ENCODE assay signal across 25 mouse cellular contexts in genomic region chr9:29026410-29026809, GRCm38 (mm10).
DNase-seq lines count a peak whose midpoint lies in the region; ATAC-seq lines count a peak whose summit lies in the region.
"Had no signal": no experiment of that assay in that cellular context is flagged by ENCODE, and none has a peak within 500 bp of the region (broad histone marks: within the 10 kb centered on the region; RNA-seq: fewer than 3 reads in every experiment).

No protein-coding gene starts in this region.

- WGBS in heart, embryonic 13.5 days: 74% methylated on average over 6 of the region's 6 CpGs

- intact Hi-C loops in heart, postnatal 14 days (cut with DNase I): no loop called here
- intact Hi-C loops in left cerebral cortex, postnatal 14 days (cut with DNase I): no loop called here
- intact Hi-C loops in left cerebral cortex, postnatal 4 days (cut with DNase I): no loop called here

- H3K27ac ChIP-seq in heart, embryonic 13.5 days (replicated peaks): 0 out of 2 replicates have a peak overlapping the region, but pooled peaks have one; percentile 66
- H3K27ac ChIP-seq: embryonic facial prominence, embryonic 13.5 days; forebrain, embryonic 10.5 days; forebrain, embryonic 15.5 days; hindbrain, embryonic 13.5 days; kidney, postnatal 0 days; liver, embryonic 12.5 days; stomach, embryonic 15.5 days had no signal

- DNase-seq in frontal cortex, postnatal 36 days (ENCODE audit: low spot score in 2 of 2): no peak
- DNase-seq in heart, postnatal 14 days: no peak
- DNase-seq in left cerebral cortex, postnatal 14 days (ENCODE audit: low spot score in 2 of 2): peak; percentile 35 to 42
- DNase-seq in left cerebral cortex, postnatal 4 days: no peak
- no peak for DNase-seq in thymus, postnatal 36 days
- DNase-seq: adrenal gland, adult 8-10 months; cerebellum, adult 11 months; cerebellum, adult 9-11 months; kidney, adult 8-10 months; kidney, postnatal 4 days; liver, postnatal 0 days; lung, postnatal 36 days had no signal

- ATAC-seq in frontal cortex, adult (ENCODE audit: low TSS enrichment): peak; percentile 48
- ATAC-seq in heart, embryonic 13.5 days (ENCODE audit: extremely low read depth, insufficient number of reproducible peaks, low FRiP score, low TSS enrichment): no peak
- ATAC-seq: forebrain, embryonic 15.5 days; intestine, embryonic 16.5 days; liver, embryonic 12.5 days; liver, postnatal 0 days; midbrain, embryonic 16.5 days had no signal

- no peaks in the 10 kb centered on the region for H3K36me3 ChIP-seq in heart, embryonic 13.5 days
- H3K36me3 ChIP-seq: embryonic facial prominence, embryonic 13.5 days; forebrain, embryonic 10.5 days; forebrain, embryonic 15.5 days; G1E; hindbrain, embryonic 13.5 days; liver, embryonic 12.5 days; stomach, embryonic 15.5 days had no signal

- H3K4me2 ChIP-seq in heart, embryonic 13.5 days: no peak overlapping the region
- H3K4me2 ChIP-seq: embryonic facial prominence, embryonic 13.5 days; forebrain, embryonic 15.5 days; hindbrain, embryonic 13.5 days; liver, embryonic 12.5 days; midbrain, embryonic 11.5 days; stomach, embryonic 15.5 days had no signal

- H3K4me1 ChIP-seq in heart, embryonic 13.5 days: peaks cover 56% of the 10 kb centered on the region
- H3K4me1 ChIP-seq: embryonic facial prominence, embryonic 13.5 days; forebrain, embryonic 10.5 days; forebrain, embryonic 15.5 days; hindbrain, embryonic 13.5 days; liver, embryonic 12.5 days; stomach, embryonic 15.5 days had no signal

- H3K27me3 ChIP-seq in heart, embryonic 13.5 days (replicated peaks): no peaks in the 10 kb centered on the region
- H3K27me3 ChIP-seq: embryonic facial prominence, embryonic 13.5 days; forebrain, embryonic 15.5 days; hindbrain, embryonic 13.5 days; liver, embryonic 12.5 days; stomach, embryonic 15.5 days had no signal

- no peaks in the 10 kb centered on the region for H3K9me3 ChIP-seq in heart, embryonic 13.5 days
- H3K9me3 ChIP-seq: embryonic facial prominence, embryonic 13.5 days; forebrain, embryonic 10.5 days; forebrain, embryonic 15.5 days; hindbrain, embryonic 13.5 days; liver, embryonic 12.5 days; stomach, embryonic 15.5 days had no signal

- H3K9ac ChIP-seq in heart, embryonic 13.5 days: no peak overlapping the region
- H3K9ac ChIP-seq: embryonic facial prominence, embryonic 13.5 days; forebrain, embryonic 15.5 days; hindbrain, embryonic 13.5 days; liver, embryonic 12.5 days; liver, postnatal 0 days; stomach, embryonic 15.5 days had no signal

- H3K4me3 ChIP-seq in heart, embryonic 13.5 days: no peak overlapping the region
- H3K4me3 ChIP-seq: embryonic facial prominence, embryonic 13.5 days; forebrain, embryonic 10.5 days; forebrain, embryonic 15.5 days; hindbrain, embryonic 13.5 days; liver, embryonic 12.5 days; stomach, embryonic 15.5 days had no signal

Comparison
In these comparisons a context has a peak if more than half of its experiments do, and no peak if none do; other contexts are left out.
1. DNase-seq: peak in left cerebral cortex, postnatal 14 days (2 of 2); none in frontal cortex, postnatal 36 days (0 of 2), heart, postnatal 14 days (0 of 2), left cerebral cortex, postnatal 4 days (single experiment) and thymus, postnatal 36 days (0 of 2).